Mouse (Mus musculus) testis, postnatal 10 days (tissue): ENCODE measurements around the gene Olfr1436.
"Not testable (repeated sequence)": the region's sequence is repeated elsewhere in the genome, so short reads cannot be mapped to it uniquely, and the experiment has no call there.

Experiments
- DNase-seq: peaks from one replicate; pipeline ENCODE4 v3.0.0; 2021; ENCODE audit warnings: low spot score

Olfr1436 gene

DNA sequence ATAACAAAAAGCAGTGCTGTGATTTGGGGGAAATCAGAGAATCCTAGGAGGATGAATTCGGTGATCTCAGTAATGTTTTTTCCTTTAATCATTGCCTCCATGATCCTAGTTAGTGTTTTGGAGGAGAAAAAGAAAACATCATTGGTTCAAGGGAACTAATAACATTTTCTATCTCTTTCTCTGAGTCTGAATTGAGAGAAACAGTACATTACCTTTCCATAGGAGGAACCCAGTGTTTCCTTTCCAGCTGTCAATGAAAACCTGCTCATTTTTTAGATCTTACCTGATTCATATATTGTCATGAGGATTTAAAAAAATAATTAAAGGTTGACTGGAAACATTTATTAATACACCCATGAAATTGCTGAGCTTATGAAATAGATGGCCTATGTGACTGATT, at the start of gene Olfr1436:
Gene Olfr1436, minus strand, starts transcription at position 101 of the 400 bp plus-strand sequence.
- not testable (repeated sequence) for DNase-seq

- DNase-seq = no peak
Observed at GRCm38 (mm10) chr19:12335810-12336209, 36.9 kb upstream of the Olfr1436 start, which contains the start of gene Olfr1438-ps1. Olfr1438-ps1 (minus strand) TSS chr19:12335910.

DNA sequence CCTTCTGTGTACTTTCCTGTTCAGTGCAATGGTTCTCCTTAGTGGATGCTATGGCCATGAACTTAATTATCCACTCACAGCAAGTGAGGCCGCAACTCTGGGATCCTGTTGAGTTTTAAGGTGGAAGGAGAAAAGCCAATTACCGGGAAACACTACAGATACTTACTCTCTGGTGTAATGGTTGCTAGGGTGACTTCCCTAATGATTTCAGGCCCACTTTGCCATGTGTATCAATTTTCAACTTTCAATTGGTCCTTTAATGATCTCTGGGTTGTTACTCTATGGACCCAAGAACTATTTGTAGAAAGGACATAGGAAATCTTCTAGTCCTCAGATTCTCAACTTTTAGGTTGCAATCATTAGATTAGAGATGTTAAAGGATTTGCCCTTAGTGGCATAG, 26.1 kb upstream of the Olfr1436 start, which contains the start of gene Olfr1437:
Gene Olfr1437, minus strand, starts transcription at position 101 of the 400 bp plus-strand sequence.
- DNase-seq = no peak

DNA sequence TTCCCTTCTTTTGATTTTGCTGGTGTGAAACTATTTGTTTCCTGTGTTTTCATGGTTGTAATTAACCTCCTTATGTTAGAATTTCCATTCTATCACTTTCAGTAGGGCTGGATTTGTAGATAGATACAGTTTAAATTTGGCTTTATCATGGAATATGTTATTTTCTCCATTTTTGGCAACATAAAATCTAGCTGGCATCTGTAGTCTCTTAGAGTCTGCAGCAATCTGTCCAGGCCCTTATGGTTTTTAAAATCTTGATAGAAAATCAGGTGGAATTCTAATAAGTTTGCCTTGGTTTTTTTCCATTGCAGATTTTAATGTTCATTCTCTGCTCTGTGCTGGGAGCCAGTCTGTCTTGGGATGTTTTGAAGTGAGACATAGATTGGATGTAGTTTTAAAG, 6.0 kb downstream of the Olfr1436 start:
- DNase-seq = no peak

GRCm38 (mm10) chr19:12279554-12279953, 19.4 kb downstream of the Olfr1436 start, which contains the start of gene Olfr1434:
Olfr1434 (plus strand) TSS chr19:12279854.
- no peak for DNase-seq

- no peak for DNase-seq
Observed at GRCm38 (mm10) chr19:12260732-12261131, 38.2 kb downstream of the Olfr1436 start, which contains the start of gene Olfr235. Olfr235 (plus strand) TSS chr19:12261032.
